Mouse (Mus musculus) heart, adult 2 months (tissue): Measurements from ENCODE around the gene Gm10553.
"Not testable (repeated sequence)": the region's sequence is repeated elsewhere in the genome, so short reads cannot be mapped to it uniquely, and the experiment has no call there.

ENCODE experiments used
- CTCF ChIP-seq: fragments of 200-600 bp; IDR thresholded peaks from 2 replicates; pipeline ENCODE4 v1.8.1; 2022; ENCODE audit warnings: antibody characterized with exemption, mild to moderate bottlenecking, moderate library complexity
- EP300 ChIP-seq: fragments of 200-500 bp; IDR thresholded peaks from 2 replicates; pipeline ENCODE4 v1.6.1; 2011; ENCODE audit warnings: low read depth, low read length, control low read depth; ENCODE audit not compliant: insufficient read depth
- POLR2A ChIP-seq: fragments of 200-500 bp; IDR thresholded peaks from 2 replicates; pipeline ENCODE4 v1.6.1; 2011; ENCODE audit warnings: mild to moderate bottlenecking, low read depth, low read length, control low read depth; ENCODE audit not compliant: insufficient read depth

- not testable (repeated sequence) for TF ChIP-seq POLR2A, CTCF, EP300
Measured at GRCm38 (mm10) chr1:85133671-85134070, 33.7 kb downstream of the Gm10553 start.
